Mouse (Mus musculus) liver, postnatal 0 days (tissue): ENCODE measurements around the gene Adamts17.

Source experiments
- CTCF ChIP-seq: sonication (generic); IDR thresholded peaks from 2 replicates; pipeline ENCODE4 v1.5.1; 2016; ENCODE audit warnings: antibody characterized with exemption, low read depth
- EP300 ChIP-seq: IDR thresholded peaks from 2 replicates; pipeline ENCODE4 v1.6.1; 2016; ENCODE audit warnings: antibody characterized with exemption, low read depth, mild to moderate bottlenecking

DNA sequence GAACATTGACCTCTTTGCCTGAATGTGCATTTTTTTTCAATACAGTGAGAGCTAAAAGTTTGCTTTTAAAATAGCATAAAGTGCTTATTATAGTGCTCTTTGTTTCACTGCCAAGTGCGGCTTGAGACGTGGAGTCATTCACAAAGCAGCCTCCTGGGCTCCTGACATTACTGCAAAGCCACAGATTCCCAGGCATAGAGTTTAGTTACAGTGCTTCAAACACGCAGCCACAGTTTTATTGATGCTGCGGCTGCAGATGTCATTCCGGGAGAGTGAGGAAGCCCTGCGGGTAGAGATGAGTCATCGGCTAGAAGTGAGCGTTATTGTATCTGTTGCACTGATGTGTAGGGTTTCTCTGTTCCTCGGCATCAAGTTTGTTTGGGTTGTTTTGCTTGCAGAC is 26.8 kb upstream of the Adamts17 start:
- TF ChIP-seq CTCF (no peak), EP300 (no peak)
